Mouse (Mus musculus): ENCODE data around the gene Hsd3b1. TPM values are rescaled to one million over a fixed set of nuclear protein-coding genes. Genes with fewer than 3 reads are reported as not detected.
"Not testable (repeated sequence)": the region's sequence is repeated elsewhere in the genome, so short reads cannot be mapped to it uniquely, and the experiment has no call there.

The Hsd3b1 gene
- total and polyA plus RNA-seq, 3 experiments = not detected

DNA sequence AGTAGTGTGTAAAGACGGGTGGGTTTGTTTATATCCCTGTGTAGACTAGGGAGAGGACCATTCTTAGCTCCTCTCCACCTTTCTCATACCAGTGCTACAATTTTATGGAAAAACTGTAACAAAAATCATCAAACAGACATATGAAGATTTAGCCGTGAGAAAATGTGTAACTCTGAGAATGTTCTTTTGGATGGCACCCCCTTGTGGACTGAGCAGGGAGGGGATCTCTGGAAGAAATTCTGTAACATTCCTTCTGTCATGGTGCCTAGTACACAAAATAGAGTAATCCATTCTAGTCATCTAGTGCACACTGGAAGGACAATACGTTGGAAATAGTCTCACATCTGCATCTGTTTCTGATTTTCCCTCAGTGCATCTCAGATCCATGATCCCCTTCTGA is 54.6 kb downstream of the Hsd3b1 start:
- dilution Hi-C loops (cut with MboI; ENCODE audit: extremely low pct_ligation_motif_present, extremely low pct_unique_long_range_greater_than_20kb, low sequenced_read_pairs); H3K79me2 ChIP-seq (replicated peaks; ENCODE audit: control insufficient read depth, extremely low read depth, insufficient read depth, poor library complexity, severe bottlenecking); H3K4me3 ChIP-seq (replicated peaks in 1 of 3; ENCODE audit: low read depth in 2 of 3, low read length in 2 of 3, poor library complexity in 1 of 3); H3K27ac ChIP-seq (ENCODE audit: insufficient read depth, low read depth); H3K36me3 ChIP-seq (replicated peaks in 1 of 2; ENCODE audit: control insufficient read depth in 1 of 2, insufficient read depth in 1 of 2, low read length in 1 of 2); H3K4me2 ChIP-seq (ENCODE audit: insufficient read depth, low read depth, poor library complexity, severe bottlenecking); H3K9ac ChIP-seq (ENCODE audit: insufficient read depth, low read depth); H3K27me3 ChIP-seq (replicated peaks); DNase-seq (ENCODE audit: extremely low read depth); in situ Hi-C loops (cut with MboI; ENCODE audit: low pct_ligation_motif_present, low pct_unique_long_range_greater_than_20kb, low sequenced_read_pairs); H3K4me1 ChIP-seq (ENCODE audit: control insufficient read depth in 1 of 2, insufficient read depth in 2 of 2); H3K9me3 ChIP-seq (replicated peaks; ENCODE audit: low read length): not testable (repeated sequence)
- TF ChIP-seq CTCF (conservative IDR thresholded peaks at IDR 0.05 in 1 of 2, IDR thresholded peaks at IDR 0.05 in 1 of 2; ENCODE audit: low read depth in 2 of 2, low read length in 2 of 2) = peak in 1 of 2 experiments; percentile 17; a peak in 1 of 4 replicates

Other genes with a start within 250 kb of the Hsd3b1 start
- gene Hsd3b5, start 229.5 kb downstream of the Hsd3b1 start, total RNA-seq (2012; rRNA removed) = not detected in 2 replicates
- not detected in 2 replicates for gene Hsd3b5, start 229.5 kb downstream of the Hsd3b1 start, total RNA-seq (2014; rRNA removed)
- gene Hsd3b5, start 229.5 kb downstream of the Hsd3b1 start, polyA plus RNA-seq (2012; ENCODE audit: insufficient read length, low read depth) = not detected in 2 replicates
- not detected in 2 replicates for gene Hsd3b2, start 135.3 kb downstream of the Hsd3b1 start, total RNA-seq (2012; rRNA removed)
- gene Hsd3b2, start 135.3 kb downstream of the Hsd3b1 start, total RNA-seq (2014; rRNA removed) = not detected in 2 replicates
- gene Hsd3b2, start 135.3 kb downstream of the Hsd3b1 start, polyA plus RNA-seq (2012; ENCODE audit: insufficient read length, low read depth) = not detected in 2 replicates
- not detected in 2 replicates for gene Hsd3b3, start 96.7 kb downstream of the Hsd3b1 start, total RNA-seq (2012; rRNA removed)
- gene Hsd3b3, start 96.7 kb downstream of the Hsd3b1 start, total RNA-seq (2014; rRNA removed) = not detected in 2 replicates
- not detected in 2 replicates for gene Hsd3b3, start 96.7 kb downstream of the Hsd3b1 start, polyA plus RNA-seq (2012; ENCODE audit: insufficient read length, low read depth)
- not detected in 2 replicates for gene Hsd3b6, start 45.4 kb downstream of the Hsd3b1 start, total RNA-seq (2012; rRNA removed)
- not detected in 2 replicates for gene Hsd3b6, start 45.4 kb downstream of the Hsd3b1 start, total RNA-seq (2014; rRNA removed)
- not detected in 2 replicates for gene Hsd3b6, start 45.4 kb downstream of the Hsd3b1 start, polyA plus RNA-seq (2012; ENCODE audit: insufficient read length, low read depth)
- gene Hao2, start 33.4 kb upstream of the Hsd3b1 start, total RNA-seq (2012; rRNA removed) = not detected in 2 replicates
- not detected in 2 replicates for gene Hao2, start 33.4 kb upstream of the Hsd3b1 start, total RNA-seq (2014; rRNA removed)
- gene Hao2, start 33.4 kb upstream of the Hsd3b1 start, polyA plus RNA-seq (2012; ENCODE audit: insufficient read length, low read depth) = not detected in 2 replicates